Mouse (Mus musculus) forelimb bud, embryonic 11.5 days (tissue): ENCODE measurements around the gene Rbfox3.

Source experiments
- DNase-seq: peaks from one replicate; pipeline ENCODE4 v3.0.0-alpha.2; 2012; ENCODE audit warnings: low read depth, low spot score

Gene Rbfox3

GRCm38 (mm10) chr11:118669820-118670219 lies 241.6 kb downstream of the Rbfox3 start:
- DNase-seq, result no peak

GRCm38 (mm10) chr11:118668351-118668750 lies 243.0 kb downstream of the Rbfox3 start:
- no peak for DNase-seq

- DNase-seq, result no peak
Observed at GRCm38 (mm10) chr11:118667946-118668345, 243.5 kb downstream of the Rbfox3 start.

- DNase-seq, result no peak
Observed at GRCm38 (mm10) chr11:118666172-118666571, 245.2 kb downstream of the Rbfox3 start.

- DNase-seq, result no peak
Observed at GRCm38 (mm10) chr11:118663305-118663704, 248.1 kb downstream of the Rbfox3 start.

GRCm38 (mm10) chr11:118659305-118659704 lies 252.1 kb downstream of the Rbfox3 start:
- DNase-seq, result peak; percentile 92

- DNase-seq, result no peak
Observed at GRCm38 (mm10) chr11:118655833-118656232, 255.6 kb downstream of the Rbfox3 start.

GRCm38 (mm10) chr11:118653521-118654318 lies 257.7 kb downstream of the Rbfox3 start:
- DNase-seq, result no peak

GRCm38 (mm10) chr11:118652401-118653240 lies 258.8 kb downstream of the Rbfox3 start:
- DNase-seq, result no peak

GRCm38 (mm10) chr11:118648369-118648768 lies 263.0 kb downstream of the Rbfox3 start:
- DNase-seq, result peak; percentile 33

- DNase-seq, result no peak
Observed at GRCm38 (mm10) chr11:118646864-118647263, 264.5 kb downstream of the Rbfox3 start.

GRCm38 (mm10) chr11:118645158-118645557 lies 266.2 kb downstream of the Rbfox3 start:
- DNase-seq, result no peak

GRCm38 (mm10) chr11:118640706-118641105 lies 270.7 kb downstream of the Rbfox3 start:
- no peak for DNase-seq

- no peak for DNase-seq
Observed at GRCm38 (mm10) chr11:118637718-118638117, 273.7 kb downstream of the Rbfox3 start.

- peak; percentile 6 for DNase-seq
Observed at GRCm38 (mm10) chr11:118634647-118635046, 276.8 kb downstream of the Rbfox3 start.

GRCm38 (mm10) chr11:118629718-118630117 lies 281.7 kb downstream of the Rbfox3 start:
- no peak for DNase-seq

GRCm38 (mm10) chr11:118627541-118627940 lies 283.9 kb downstream of the Rbfox3 start:
- DNase-seq, result no peak

- no peak for DNase-seq
Observed at GRCm38 (mm10) chr11:118620869-118621268, 290.5 kb downstream of the Rbfox3 start.

- DNase-seq, result no peak
Observed at GRCm38 (mm10) chr11:118614126-118614525, 297.3 kb downstream of the Rbfox3 start.

GRCm38 (mm10) chr11:118610128-118610527 lies 301.3 kb downstream of the Rbfox3 start:
- DNase-seq, result no peak

GRCm38 (mm10) chr11:118609236-118610000 lies 302.0 kb downstream of the Rbfox3 start:
- DNase-seq, result no peak

- DNase-seq, result no peak
Observed at GRCm38 (mm10) chr11:118607927-118608326, 303.5 kb downstream of the Rbfox3 start.
